Mouse (Mus musculus) kidney, adult 2 months (tissue): ENCODE data around the gene Gramd2. TPM values are rescaled to one million over a fixed set of nuclear protein-coding genes. Genes with fewer than 3 reads are reported as not detected.
A peak's percentile ranks its signal among the peaks of the same experiment; 100 is the strongest.

Source experiments
- DNase-seq: peaks from one replicate; pipeline ENCODE4 v3.0.0; 2021
- H3K27ac ChIP-seq: fragments of 200-500 bp; 2 replicates; pipeline ENCODE4 v1.5.1; 2012; ENCODE audit warnings: low read depth, low read length, control low read depth, inconsistent platforms; ENCODE audit not compliant: insufficient read depth
- H3K27me3 ChIP-seq: fragments of 200-500 bp; replicated peaks from 2 replicates; pipeline ENCODE4 v1.6.1; 2012; ENCODE audit warnings: mild to moderate bottlenecking, moderate library complexity, low read length, inconsistent platforms; ENCODE audit not compliant: control insufficient read depth, insufficient read depth
- H3K36me3 ChIP-seq: fragments of 200-500 bp; 2 replicates; pipeline ENCODE4 v1.6.1; 2012; ENCODE audit warnings: mild to moderate bottlenecking, moderate library complexity, low read length, inconsistent platforms; ENCODE audit not compliant: control insufficient read depth, insufficient read depth
- H3K4me1 ChIP-seq: fragments of 200-500 bp; 2 replicates; pipeline ENCODE4 v1.6.1; 2011; ENCODE audit warnings: low read length; ENCODE audit not compliant: control insufficient read depth, insufficient read depth
- H3K4me3 ChIP-seq: fragments of 200-500 bp; 2 replicates; pipeline ENCODE4 v1.5.1; 2011; ENCODE audit warnings: mild to moderate bottlenecking, low read depth, low read length, control low read depth; ENCODE audit not compliant: insufficient read depth
- CTCF ChIP-seq: fragments of 200-500 bp; conservative IDR thresholded peaks from 2 replicates; pipeline ENCODE4 v1.5.1; 2011; ENCODE audit warnings: low read depth, mild to moderate bottlenecking, control low read depth, low read length, moderate library complexity, mixed read lengths; ENCODE audit not compliant: insufficient read depth, insufficient read length
- POLR2A ChIP-seq: fragments of 200-500 bp; IDR thresholded peaks from one replicate; pipeline ENCODE4 v1.6.1; 2011; ENCODE audit warnings: low read depth, low read length, control low read depth
- WGBS: fragments of 180-500 bp; shearing (Covaris S2); methylation state at CpG from one replicate; pipeline ENCODE4 v1.1.7; 2018; 5-methylcytosine and 5-hydroxymethylcytosine counted together
- polyA plus RNA-seq: library from polyadenylated mRNA; depleted of rRNA; stranded (reverse); fragments of >200 nt; gene quantifications from 2 replicates; pipeline ENCODE4 v1.2.3, GENCODE M21; 2012

Gene Gramd2
- polyA plus RNA-seq, 1 experiment: 0.31 TPM

GRCm38 (mm10) chr9:59687416-59688046 is 7.6 kb downstream of the Gramd2 start:
- WGBS: 50% methylated on average over 6 of the region's 6 CpGs
- H3K27ac ChIP-seq: no peak overlapping the region

GRCm38 (mm10) chr9:59691635-59692094 is 11.7 kb downstream of the Gramd2 start:
- WGBS: 2% methylated on average over 23 of the region's 23 CpGs
- DNase-seq: peak; percentile 89
- Histone ChIP-seq H3K4me3 (peak overlapping the region; percentile 18; the same call in 1 of the 2 replicates), H3K27ac (no peak overlapping the region), H3K27me3 (no peaks in the 10 kb centered on the region; the same call in 1 of the 2 replicates), H3K36me3 (no peaks in the 10 kb centered on the region), H3K4me1 (peaks cover 4% of the 10 kb centered on the region; the same call in 1 of the 2 replicates)
- TF ChIP-seq POLR2A (no peak), CTCF (no peak)

More at GRCm38 (mm10) chr9:59687416-59688046, 7.6 kb downstream of the Gramd2 start:
- Histone ChIP-seq H3K4me3 (no peak overlapping the region), H3K27me3 (no peaks in the 10 kb centered on the region; the same call in 1 of the 2 replicates), H3K36me3 (no peaks in the 10 kb centered on the region), H3K4me1 (peaks cover 4% of the 10 kb centered on the region; the same call in 1 of the 2 replicates)
- TF ChIP-seq CTCF: no peak
- DNase-seq: no peak

GRCm38 (mm10) chr9:59692145-59692544 is 12.2 kb downstream of the Gramd2 start:
- Histone ChIP-seq H3K27ac (no peak overlapping the region), H3K4me1 (peaks cover 4% of the 10 kb centered on the region; the same call in 1 of the 2 replicates), H3K27me3 (no peaks in the 10 kb centered on the region; the same call in 1 of the 2 replicates), H3K36me3 (no peaks in the 10 kb centered on the region), H3K4me3 (peak overlapping the region; percentile 18; the same call in 1 of the 2 replicates)
- DNase-seq: peak; percentile 22
- 36% methylated on average over 9 of the region's 9 CpGs for WGBS
- no peak for TF ChIP-seq POLR2A
- no peak for TF ChIP-seq CTCF

GRCm38 (mm10) chr9:59694571-59695450 is 14.9 kb downstream of the Gramd2 start:
- 63% methylated on average over 16 of the region's 16 CpGs for WGBS
- Histone ChIP-seq H3K4me3 (no peak overlapping the region), H3K27ac (no peak overlapping the region), H3K36me3 (no peaks in the 10 kb centered on the region), H3K27me3 (no peaks in the 10 kb centered on the region), H3K4me1 (peaks cover 4% of the 10 kb centered on the region; the same call in 1 of the 2 replicates)
- no peak for DNase-seq
- TF ChIP-seq CTCF: no peak
- no peak for TF ChIP-seq POLR2A

GRCm38 (mm10) chr9:59695451-59695813 is 15.5 kb downstream of the Gramd2 start:
- DNase-seq: no peak

GRCm38 (mm10) chr9:59696381-59696780 is 16.4 kb downstream of the Gramd2 start:
- TF ChIP-seq CTCF (no peak), POLR2A (no peak)
- Histone ChIP-seq H3K4me1 (peaks cover 4% of the 10 kb centered on the region; the same call in 1 of the 2 replicates), H3K36me3 (no peaks in the 10 kb centered on the region), H3K27me3 (no peaks in the 10 kb centered on the region), H3K4me3 (no peak overlapping the region), H3K27ac (no peak overlapping the region)
- DNase-seq: no peak
- WGBS: 81% methylated on average over 3 of the region's 3 CpGs

More at GRCm38 (mm10) chr9:59695451-59695813, 15.5 kb downstream of the Gramd2 start:
- no peaks in the 10 kb centered on the region for H3K27me3 ChIP-seq
- no peak for TF ChIP-seq POLR2A
- TF ChIP-seq CTCF: no peak
- peaks cover 4% of the 10 kb centered on the region; the same call in 1 of the 2 replicates for H3K4me1 ChIP-seq
- H3K27ac ChIP-seq: no peak overlapping the region
- no peaks in the 10 kb centered on the region for H3K36me3 ChIP-seq
- WGBS: 52% methylated on average over 3 of the region's 3 CpGs
- H3K4me3 ChIP-seq: no peak overlapping the region

GRCm38 (mm10) chr9:59701094-59701493 is 21.1 kb downstream of the Gramd2 start:
- TF ChIP-seq POLR2A: no peak
- Histone ChIP-seq H3K4me3 (no peak overlapping the region), H3K27me3 (no peaks in the 10 kb centered on the region), H3K36me3 (no peaks in the 10 kb centered on the region), H3K27ac (no peak overlapping the region), H3K4me1 (no peaks in the 10 kb centered on the region)
- DNase-seq: no peak
- WGBS: 91% methylated on average over 7 of the region's 7 CpGs
